Mouse (Mus musculus) stomach, postnatal 0 days (tissue): ENCODE data around the gene Olfr544.

Source experiments
- CTCF ChIP-seq: IDR thresholded peaks from 2 replicates; pipeline ENCODE4 v1.5.1; 2016; ENCODE audit warnings: antibody characterized with exemption, low read depth, mild to moderate bottlenecking, moderate library complexity
- EP300 ChIP-seq: optimal IDR thresholded peaks from 2 replicates; pipeline ENCODE3; 2016; ENCODE audit warnings: antibody characterized with exemption

DNA sequence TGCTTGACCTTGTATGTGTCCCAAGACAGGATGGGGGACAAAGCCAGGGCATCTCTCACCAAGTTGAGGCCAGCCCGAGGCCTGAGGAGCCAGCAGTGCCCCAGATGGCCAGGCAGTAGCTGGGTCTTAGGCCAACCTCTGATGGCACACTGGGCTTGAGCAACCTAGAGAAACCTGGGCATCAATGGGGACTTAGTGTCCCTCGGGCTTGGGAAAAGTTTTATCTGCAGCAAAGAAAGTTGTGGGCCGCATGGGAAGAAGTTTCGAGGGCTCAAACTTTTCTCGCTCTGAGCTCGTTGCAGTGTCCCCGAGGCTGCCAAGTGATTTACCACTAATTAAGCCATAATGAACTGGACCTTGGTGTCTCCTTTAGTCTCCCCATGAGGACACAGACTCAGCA is 21.6 kb upstream of the Olfr544 start:
- TF ChIP-seq CTCF (no peak), EP300 (no peak)
